Mouse (Mus musculus): ENCODE results near the gene Itprip. TPM values are rescaled to one million over a fixed set of nuclear protein-coding genes. Genes with fewer than 3 reads are reported as not detected.

The Itprip gene
- polyA plus RNA-seq (2014; fragmentation: Nextera tagmentation; extraction: Ambion mirVana) = 20.0 and 20.3 TPM in 2 replicates

- Histone ChIP-seq H3K9ac (ENCODE audit: low read length) (peak within 1 kb of the TSS; percentile 96), H3K9me3 (ENCODE audit: control insufficient read depth, low read length) (no peaks in the 10 kb centered on the region), H3K27me3 (ENCODE audit: control insufficient read depth, insufficient read depth, low read length) (no peaks in the 10 kb centered on the region), H3K4me3 (ENCODE audit: low read depth, low read length) (peak within 1 kb of the TSS; percentile 81), H3K27ac (replicated peaks; ENCODE audit: low read depth, low read length) (peak within 1 kb of the TSS; percentile 93), H3K4me1 (ENCODE audit: control insufficient read depth, insufficient read depth, low read length) (peaks cover 20% of the 10 kb centered on the region), H3K4me2 (ENCODE audit: low read depth, severe bottlenecking) (peak within 1 kb of the TSS; percentile 81), H3K36me3 (ENCODE audit: control insufficient read depth, insufficient read depth, low read length) (no peaks in the 10 kb centered on the region)
- under 1% methylated on average over 48 of the region's 48 CpGs for WGBS
- DNase-seq (ENCODE audit: low spot score) = peak; percentile 87
- ATAC-seq (ENCODE audit: insufficient number of reproducible peaks, low FRiP score, low TSS enrichment, low read depth) = peak; percentile 74
Observed at GRCm38 (mm10) chr19:47919126-47919965, at the start of gene Itprip, which contains the start of gene Cfap43. TSS of gene Itprip (minus strand) at chr19:47919299. TSS of gene Cfap43 (minus strand) at chr19:47919287.

GRCm38 (mm10) chr19:47958181-47958580, 39.1 kb upstream of the Itprip start:
- Histone ChIP-seq H3K4me2 (ENCODE audit: low read depth, severe bottlenecking) (no peak overlapping the region), H3K36me3 (ENCODE audit: control insufficient read depth, insufficient read depth, low read length) (no peaks in the 10 kb centered on the region), H3K9ac (ENCODE audit: low read length) (no peak overlapping the region), H3K27me3 (ENCODE audit: control insufficient read depth, insufficient read depth, low read length) (no peaks in the 10 kb centered on the region), H3K9me3 (ENCODE audit: control insufficient read depth, low read length) (no peaks in the 10 kb centered on the region), H3K4me3 (ENCODE audit: low read depth, low read length) (no peak overlapping the region), H3K4me1 (ENCODE audit: control insufficient read depth, insufficient read depth, low read length) (no peaks in the 10 kb centered on the region), H3K27ac (replicated peaks; ENCODE audit: low read depth, low read length) (no peak overlapping the region)
- ATAC-seq (ENCODE audit: insufficient number of reproducible peaks, low FRiP score, low TSS enrichment, low read depth) (no peak), DNase-seq (ENCODE audit: low spot score) (no peak)
- WGBS = 68% methylated on average over 13 of the region's 13 CpGs

GRCm38 (mm10) chr19:47953169-47953568, 34.1 kb upstream of the Itprip start:
- H3K27ac ChIP-seq (replicated peaks; ENCODE audit: low read depth, low read length) = no peak overlapping the region
- no peaks in the 10 kb centered on the region for H3K4me1 ChIP-seq (ENCODE audit: control insufficient read depth, insufficient read depth, low read length)
- ATAC-seq (ENCODE audit: insufficient number of reproducible peaks, low FRiP score, low TSS enrichment, low read depth) (no peak), DNase-seq (ENCODE audit: low spot score) (no peak)
- 89% methylated on average over 9 of the region's 9 CpGs for WGBS
- H3K36me3 ChIP-seq (ENCODE audit: control insufficient read depth, insufficient read depth, low read length) = no peaks in the 10 kb centered on the region
- no peak overlapping the region for H3K9ac ChIP-seq (ENCODE audit: low read length)
- H3K4me2 ChIP-seq (ENCODE audit: low read depth, severe bottlenecking) = no peak overlapping the region
- H3K27me3 ChIP-seq (ENCODE audit: control insufficient read depth, insufficient read depth, low read length) = no peaks in the 10 kb centered on the region
- H3K9me3 ChIP-seq (ENCODE audit: control insufficient read depth, low read length) = no peaks in the 10 kb centered on the region
- H3K4me3 ChIP-seq (ENCODE audit: low read depth, low read length) = no peak overlapping the region

GRCm38 (mm10) chr19:47950946-47951345, 31.8 kb upstream of the Itprip start:
- Histone ChIP-seq H3K27me3 (ENCODE audit: control insufficient read depth, insufficient read depth, low read length) (no peaks in the 10 kb centered on the region), H3K36me3 (ENCODE audit: control insufficient read depth, insufficient read depth, low read length) (no peaks in the 10 kb centered on the region), H3K9ac (ENCODE audit: low read length) (no peak overlapping the region), H3K9me3 (ENCODE audit: control insufficient read depth, low read length) (no peaks in the 10 kb centered on the region), H3K4me3 (ENCODE audit: low read depth, low read length) (no peak overlapping the region), H3K4me1 (ENCODE audit: control insufficient read depth, insufficient read depth, low read length) (no peaks in the 10 kb centered on the region), H3K4me2 (ENCODE audit: low read depth, severe bottlenecking) (no peak overlapping the region), H3K27ac (replicated peaks; ENCODE audit: low read depth, low read length) (no peak overlapping the region)
- DNase-seq (ENCODE audit: low spot score) = no peak
- WGBS = 88% methylated on average over 7 of the region's 7 CpGs
- ATAC-seq (ENCODE audit: insufficient number of reproducible peaks, low FRiP score, low TSS enrichment, low read depth) = no peak

GRCm38 (mm10) chr19:47946821-47947465, 27.8 kb upstream of the Itprip start:
- DNase-seq (ENCODE audit: low spot score) (no peak), ATAC-seq (ENCODE audit: insufficient number of reproducible peaks, low FRiP score, low TSS enrichment, low read depth) (no peak)
- Histone ChIP-seq H3K4me3 (ENCODE audit: low read depth, low read length) (no peak overlapping the region), H3K27ac (replicated peaks; ENCODE audit: low read depth, low read length) (no peak overlapping the region), H3K9ac (ENCODE audit: low read length) (no peak overlapping the region), H3K36me3 (ENCODE audit: control insufficient read depth, insufficient read depth, low read length) (no peaks in the 10 kb centered on the region), H3K4me2 (ENCODE audit: low read depth, severe bottlenecking) (no peak overlapping the region), H3K4me1 (ENCODE audit: control insufficient read depth, insufficient read depth, low read length) (no peaks in the 10 kb centered on the region), H3K27me3 (ENCODE audit: control insufficient read depth, insufficient read depth, low read length) (no peaks in the 10 kb centered on the region), H3K9me3 (ENCODE audit: control insufficient read depth, low read length) (no peaks in the 10 kb centered on the region)
- 61% methylated on average over 23 of the region's 23 CpGs for WGBS

- DNase-seq (ENCODE audit: low spot score) = no peak
- Histone ChIP-seq H3K9me3 (ENCODE audit: control insufficient read depth, low read length) (no peaks in the 10 kb centered on the region), H3K9ac (ENCODE audit: low read length) (no peak overlapping the region), H3K27ac (replicated peaks; ENCODE audit: low read depth, low read length) (no peak overlapping the region), H3K4me2 (ENCODE audit: low read depth, severe bottlenecking) (no peak overlapping the region), H3K27me3 (ENCODE audit: control insufficient read depth, insufficient read depth, low read length) (no peaks in the 10 kb centered on the region), H3K36me3 (ENCODE audit: control insufficient read depth, insufficient read depth, low read length) (no peaks in the 10 kb centered on the region), H3K4me3 (ENCODE audit: low read depth, low read length) (no peak overlapping the region), H3K4me1 (ENCODE audit: control insufficient read depth, insufficient read depth, low read length) (peaks cover 4% of the 10 kb centered on the region; the same call in 1 of the 2 replicates)
- WGBS = 71% methylated on average over 6 of the region's 6 CpGs
- ATAC-seq (ENCODE audit: insufficient number of reproducible peaks, low FRiP score, low TSS enrichment, low read depth) = no peak
Observed at GRCm38 (mm10) chr19:47939361-47939760, 20.3 kb upstream of the Itprip start.

GRCm38 (mm10) chr19:47937443-47938406, 18.6 kb upstream of the Itprip start, which contains the start of gene Cfap58:
TSS of gene Cfap58 (plus strand) at chr19:47937675.
- Histone ChIP-seq H3K4me2 (ENCODE audit: low read depth, severe bottlenecking) (peak within 1 kb of the TSS; percentile 49), H3K4me3 (ENCODE audit: low read depth, low read length) (peak within 1 kb of the TSS; percentile 22), H3K27me3 (ENCODE audit: control insufficient read depth, insufficient read depth, low read length) (no peaks in the 10 kb centered on the region), H3K27ac (replicated peaks; ENCODE audit: low read depth, low read length) (no peak within 1 kb of the TSS), H3K4me1 (ENCODE audit: control insufficient read depth, insufficient read depth, low read length) (peaks cover 4% of the 10 kb centered on the region; the same call in 1 of the 2 replicates), H3K9me3 (ENCODE audit: control insufficient read depth, low read length) (no peaks in the 10 kb centered on the region), H3K9ac (ENCODE audit: low read length) (no peak within 1 kb of the TSS), H3K36me3 (ENCODE audit: control insufficient read depth, insufficient read depth, low read length) (no peaks in the 10 kb centered on the region)
- peak; percentile 88 for ATAC-seq (ENCODE audit: insufficient number of reproducible peaks, low FRiP score, low TSS enrichment, low read depth)
- DNase-seq (ENCODE audit: low spot score) = peak; percentile 89
- 9% methylated on average over 41 of the region's 41 CpGs for WGBS

- no peak overlapping the region for H3K27ac ChIP-seq (replicated peaks; ENCODE audit: low read depth, low read length)
- peak overlapping the region; percentile 49; the same call in 1 of the 2 replicates for H3K4me2 ChIP-seq (ENCODE audit: low read depth, severe bottlenecking)
- DNase-seq (ENCODE audit: low spot score) = no peak
- no peaks in the 10 kb centered on the region for H3K36me3 ChIP-seq (ENCODE audit: control insufficient read depth, insufficient read depth, low read length)
- H3K27me3 ChIP-seq (ENCODE audit: control insufficient read depth, insufficient read depth, low read length) = no peaks in the 10 kb centered on the region
- no peak overlapping the region for H3K4me3 ChIP-seq (ENCODE audit: low read depth, low read length)
- WGBS = 68% methylated on average over 9 of the region's 9 CpGs
- H3K9me3 ChIP-seq (ENCODE audit: control insufficient read depth, low read length) = no peaks in the 10 kb centered on the region
- H3K9ac ChIP-seq (ENCODE audit: low read length) = no peak overlapping the region
- no peak for ATAC-seq (ENCODE audit: insufficient number of reproducible peaks, low FRiP score, low TSS enrichment, low read depth)
- peaks cover 4% of the 10 kb centered on the region; the same call in 1 of the 2 replicates for H3K4me1 ChIP-seq (ENCODE audit: control insufficient read depth, insufficient read depth, low read length)
Observed at GRCm38 (mm10) chr19:47936938-47937337, 17.8 kb upstream of the Itprip start.

Data from limb, embryonic 11.5 days (tissue).